Mouse (Mus musculus) forebrain, embryonic 13.5 days (tissue): ENCODE data around the gene Ddc. TPM values are rescaled to one million over a fixed set of nuclear protein-coding genes. Genes with fewer than 3 reads are reported as not detected.

ENCODE experiments used
- ATAC-seq: fragments of 200-750 bp; cut with Nextera tagmentation; 2 replicates; pipeline ENCODE4 v1.8.0; 2017
- H3K27ac ChIP-seq: fragments of 300-500 bp; sonication (generic); 2 replicates; pipeline ENCODE4 v1.5.1; 2015; ENCODE audit warnings: inconsistent platforms, mild to moderate bottlenecking, moderate library complexity
- H3K27me3 ChIP-seq: fragments of 300-500 bp; sonication (generic); 2 replicates; pipeline ENCODE4 v1.6.1; 2015; ENCODE audit warnings: mild to moderate bottlenecking, inconsistent platforms
- H3K36me3 ChIP-seq: fragments of 300-500 bp; sonication (generic); 2 replicates; pipeline ENCODE4 v1.6.1; 2015; ENCODE audit warnings: mild to moderate bottlenecking, inconsistent platforms; ENCODE audit not compliant: poor library complexity, severe bottlenecking
- H3K4me1 ChIP-seq: fragments of 300-500 bp; sonication (generic); 2 replicates; pipeline ENCODE4 v1.6.1; 2015; ENCODE audit warnings: inconsistent platforms
- H3K4me2 ChIP-seq: fragments of 300-500 bp; sonication (generic); 2 replicates; pipeline ENCODE4 v1.6.1; 2015; ENCODE audit warnings: inconsistent platforms, mild to moderate bottlenecking, moderate library complexity
- H3K4me3 ChIP-seq: fragments of 300-500 bp; sonication (generic); 2 replicates; pipeline ENCODE4 v1.5.1; 2015; ENCODE audit warnings: mild to moderate bottlenecking, inconsistent platforms
- H3K9ac ChIP-seq: fragments of 300-500 bp; sonication (generic); 2 replicates; pipeline ENCODE4 v1.6.1; 2015; ENCODE audit warnings: mild to moderate bottlenecking, inconsistent platforms
- H3K9me3 ChIP-seq: fragments of 300-500 bp; sonication (generic); replicated peaks from 2 replicates; pipeline ENCODE4 v1.6.1; 2016; ENCODE audit warnings: inconsistent platforms
- WGBS: fragments of 180-500 bp; shearing (Covaris S2); methylation state at CpG from one replicate; pipeline ENCODE4 v1.1.7; 2015; 5-methylcytosine and 5-hydroxymethylcytosine counted together
- polyA plus RNA-seq: library from polyadenylated mRNA; unstranded; fragments of >200 nt; fragmentation: Nextera tagmentation; extraction: Ambion mirVana; gene quantifications from 2 replicates; pipeline ENCODE4 v1.2.1, GENCODE M21; 2015

The Ddc gene
- polyA plus RNA-seq, 1 experiment from 2014 or later = 6.2 TPM

- H3K4me3 ChIP-seq = no peak overlapping the region
- H3K27ac ChIP-seq = no peak overlapping the region
- no peaks in the 10 kb centered on the region for H3K36me3 ChIP-seq
- no peaks in the 10 kb centered on the region for H3K27me3 ChIP-seq
- WGBS = 87% methylated on average over 1 of the region's 1 CpGs
- no peak overlapping the region for H3K9ac ChIP-seq
- no peaks in the 10 kb centered on the region for H3K4me1 ChIP-seq
- H3K9me3 ChIP-seq = no peaks in the 10 kb centered on the region
- ATAC-seq = no peak
- no peak overlapping the region for H3K4me2 ChIP-seq
Measured at GRCm38 (mm10) chr11:11765414-11765813, 132.5 kb downstream of the Ddc start.

Other genes with a start within 250 kb of the Ddc start
- gene Ikzf1, start 213.1 kb downstream of the Ddc start, polyA plus RNA-seq = 0.63 TPM in 2 replicates
- gene Fignl1, start 89.2 kb downstream of the Ddc start, polyA plus RNA-seq = 51.5 and 55.5 TPM in 2 replicates
- 165 and 188 TPM in 2 replicates for gene Grb10, start 140.5 kb upstream of the Ddc start, polyA plus RNA-seq